Mouse (Mus musculus): ENCODE data around the gene Mtrf1l. TPM values are rescaled to one million over a fixed set of nuclear protein-coding genes. Genes with fewer than 3 reads are reported as not detected.
A peak's percentile ranks its signal among the peaks of the same experiment; 100 is the strongest.

Mtrf1l gene
- polyA plus RNA-seq, 1 experiment from 2014 or later: 11.6 TPM

GRCm38 (mm10) chr10:5853290-5853868, 29.7 kb upstream of the Mtrf1l start:
- Histone ChIP-seq H3K9me3 (replicated peaks; ENCODE audit: control insufficient read depth, low read length) (no peaks in the 10 kb centered on the region), H3K4me2 (ENCODE audit: low read length) (no peak overlapping the region), H3K27me3 (replicated peaks; ENCODE audit: control insufficient read depth, insufficient read depth, low read length) (no peaks in the 10 kb centered on the region), H3K27ac (ENCODE audit: low read depth, low read length) (no peak overlapping the region), H3K4me1 (ENCODE audit: control insufficient read depth, insufficient read depth, low read length) (no peaks in the 10 kb centered on the region), H3K9ac (ENCODE audit: low read length) (no peak overlapping the region), H3K4me3 (ENCODE audit: low read depth, low read length) (no peak overlapping the region), H3K36me3 (ENCODE audit: control insufficient read depth, insufficient read depth, low read length) (no peaks in the 10 kb centered on the region)
- WGBS: 84% methylated on average over 8 of the region's 8 CpGs
- DNase-seq (ENCODE audit: low spot score): no peak
- no peak for ATAC-seq

GRCm38 (mm10) chr10:5846939-5847338, 23.2 kb upstream of the Mtrf1l start:
- no peak overlapping the region for H3K4me2 ChIP-seq (ENCODE audit: low read length)
- H3K9me3 ChIP-seq (replicated peaks; ENCODE audit: control insufficient read depth, low read length): no peaks in the 10 kb centered on the region
- no peaks in the 10 kb centered on the region for H3K36me3 ChIP-seq (ENCODE audit: control insufficient read depth, insufficient read depth, low read length)
- no peak overlapping the region for H3K9ac ChIP-seq (ENCODE audit: low read length)
- 30% methylated on average over 2 of the region's 2 CpGs for WGBS
- no peak overlapping the region for H3K4me3 ChIP-seq (ENCODE audit: low read depth, low read length)
- no peaks in the 10 kb centered on the region for H3K4me1 ChIP-seq (ENCODE audit: control insufficient read depth, insufficient read depth, low read length)
- no peak overlapping the region for H3K27ac ChIP-seq (ENCODE audit: low read depth, low read length)
- DNase-seq (ENCODE audit: low spot score): peak; percentile 85
- peak; percentile 44; the same call in 1 of the 2 replicates for ATAC-seq
- no peaks in the 10 kb centered on the region for H3K27me3 ChIP-seq (replicated peaks; ENCODE audit: control insufficient read depth, insufficient read depth, low read length)

GRCm38 (mm10) chr10:5841369-5841768, 17.7 kb upstream of the Mtrf1l start:
- no peaks in the 10 kb centered on the region for H3K9me3 ChIP-seq (replicated peaks; ENCODE audit: control insufficient read depth, low read length)
- no peak overlapping the region for H3K27ac ChIP-seq (ENCODE audit: low read depth, low read length)
- H3K4me3 ChIP-seq (ENCODE audit: low read depth, low read length): no peak overlapping the region
- H3K9ac ChIP-seq (ENCODE audit: low read length): no peak overlapping the region
- 80% methylated on average over 4 of the region's 4 CpGs for WGBS
- ATAC-seq (peak; percentile 48), DNase-seq (ENCODE audit: low spot score) (peak; percentile 75)
- no peaks in the 10 kb centered on the region for H3K4me1 ChIP-seq (ENCODE audit: control insufficient read depth, insufficient read depth, low read length)
- H3K36me3 ChIP-seq (ENCODE audit: control insufficient read depth, insufficient read depth, low read length): no peaks in the 10 kb centered on the region
- H3K4me2 ChIP-seq (ENCODE audit: low read length): no peak overlapping the region
- no peaks in the 10 kb centered on the region for H3K27me3 ChIP-seq (replicated peaks; ENCODE audit: control insufficient read depth, insufficient read depth, low read length)

GRCm38 (mm10) chr10:5826336-5827025, 2.8 kb upstream of the Mtrf1l start:
- Histone ChIP-seq H3K9ac (ENCODE audit: low read length) (no peak overlapping the region), H3K9me3 (replicated peaks; ENCODE audit: control insufficient read depth, low read length) (no peaks in the 10 kb centered on the region), H3K36me3 (ENCODE audit: control insufficient read depth, insufficient read depth, low read length) (no peaks in the 10 kb centered on the region), H3K4me2 (ENCODE audit: low read length) (no peak overlapping the region), H3K4me3 (ENCODE audit: low read depth, low read length) (no peak overlapping the region), H3K27ac (ENCODE audit: low read depth, low read length) (no peak overlapping the region), H3K4me1 (ENCODE audit: control insufficient read depth, insufficient read depth, low read length) (peaks cover 9% of the 10 kb centered on the region), H3K27me3 (replicated peaks; ENCODE audit: control insufficient read depth, insufficient read depth, low read length) (no peaks in the 10 kb centered on the region)
- DNase-seq (ENCODE audit: low spot score) (no peak), ATAC-seq (no peak)
- 78% methylated on average over 6 of the region's 6 CpGs for WGBS

GRCm38 (mm10) chr10:5824779-5825178, 1.1 kb upstream of the Mtrf1l start:
- peak overlapping the region; percentile 68 for H3K4me2 ChIP-seq (ENCODE audit: low read length)
- peak overlapping the region; percentile 21; the same call in 1 of the 2 replicates for H3K27ac ChIP-seq (ENCODE audit: low read depth, low read length)
- H3K36me3 ChIP-seq (ENCODE audit: control insufficient read depth, insufficient read depth, low read length): peaks cover 7% of the 10 kb centered on the region
- H3K4me1 ChIP-seq (ENCODE audit: control insufficient read depth, insufficient read depth, low read length): peaks cover 9% of the 10 kb centered on the region
- H3K9ac ChIP-seq (ENCODE audit: low read length): 0 out of 2 replicates have a peak overlapping the region, but pooled peaks have one; percentile 26
- peak; percentile 13; the same call in 1 of the 2 replicates for ATAC-seq
- H3K27me3 ChIP-seq (replicated peaks; ENCODE audit: control insufficient read depth, insufficient read depth, low read length): no peaks in the 10 kb centered on the region
- H3K9me3 ChIP-seq (replicated peaks; ENCODE audit: control insufficient read depth, low read length): no peaks in the 10 kb centered on the region
- peak; percentile 73 for DNase-seq (ENCODE audit: low spot score)
- H3K4me3 ChIP-seq (ENCODE audit: low read depth, low read length): peak overlapping the region; percentile 93
- 0% methylated on average over 3 of the region's 3 CpGs for WGBS

- peak; percentile 23 for DNase-seq (ENCODE audit: low spot score)
- Histone ChIP-seq H3K36me3 (ENCODE audit: control insufficient read depth, insufficient read depth, low read length) (peaks cover 20% of the 10 kb centered on the region), H3K27ac (ENCODE audit: low read depth, low read length) (peak overlapping the region; percentile 77), H3K4me3 (ENCODE audit: low read depth, low read length) (peak overlapping the region; percentile 93), H3K9ac (ENCODE audit: low read length) (peak overlapping the region; percentile 91), H3K9me3 (replicated peaks; ENCODE audit: control insufficient read depth, low read length) (no peaks in the 10 kb centered on the region), H3K4me2 (ENCODE audit: low read length) (peak overlapping the region; percentile 68), H3K4me1 (ENCODE audit: control insufficient read depth, insufficient read depth, low read length) (peaks cover 9% of the 10 kb centered on the region), H3K27me3 (replicated peaks; ENCODE audit: control insufficient read depth, insufficient read depth, low read length) (no peaks in the 10 kb centered on the region)
- peak; percentile 0; the same call in 1 of the 2 replicates for ATAC-seq
- under 1% methylated on average over 37 of the region's 37 CpGs for WGBS
Observed at GRCm38 (mm10) chr10:5823291-5823739, 395 bp downstream of the Mtrf1l start.

GRCm38 (mm10) chr10:5818772-5819171, 4.9 kb downstream of the Mtrf1l start:
- DNase-seq (ENCODE audit: low spot score): no peak
- Histone ChIP-seq H3K4me1 (ENCODE audit: control insufficient read depth, insufficient read depth, low read length) (peaks cover 9% of the 10 kb centered on the region), H3K4me3 (ENCODE audit: low read depth, low read length) (no peak overlapping the region), H3K27me3 (replicated peaks; ENCODE audit: control insufficient read depth, insufficient read depth, low read length) (no peaks in the 10 kb centered on the region), H3K9ac (ENCODE audit: low read length) (no peak overlapping the region), H3K36me3 (ENCODE audit: control insufficient read depth, insufficient read depth, low read length) (peaks cover 53% of the 10 kb centered on the region), H3K27ac (ENCODE audit: low read depth, low read length) (no peak overlapping the region), H3K4me2 (ENCODE audit: low read length) (no peak overlapping the region), H3K9me3 (replicated peaks; ENCODE audit: control insufficient read depth, low read length) (no peaks in the 10 kb centered on the region)
- WGBS: 86% methylated on average over 3 of the region's 3 CpGs
- ATAC-seq: no peak

- ATAC-seq: no peak
- Histone ChIP-seq H3K9me3 (replicated peaks; ENCODE audit: control insufficient read depth, low read length) (no peaks in the 10 kb centered on the region), H3K9ac (ENCODE audit: low read length) (no peak overlapping the region), H3K27ac (ENCODE audit: low read depth, low read length) (no peak overlapping the region), H3K27me3 (replicated peaks; ENCODE audit: control insufficient read depth, insufficient read depth, low read length) (no peaks in the 10 kb centered on the region), H3K36me3 (ENCODE audit: control insufficient read depth, insufficient read depth, low read length) (peaks cover 77% of the 10 kb centered on the region), H3K4me1 (ENCODE audit: control insufficient read depth, insufficient read depth, low read length) (no peaks in the 10 kb centered on the region), H3K4me3 (ENCODE audit: low read depth, low read length) (no peak overlapping the region), H3K4me2 (ENCODE audit: low read length) (no peak overlapping the region)
- DNase-seq (ENCODE audit: low spot score): no peak
- WGBS: 96% methylated on average over 2 of the region's 2 CpGs
Observed at GRCm38 (mm10) chr10:5815968-5816367, 7.7 kb downstream of the Mtrf1l start.

GRCm38 (mm10) chr10:5813724-5814123, 10.0 kb downstream of the Mtrf1l start:
- Histone ChIP-seq H3K4me1 (ENCODE audit: control insufficient read depth, insufficient read depth, low read length) (no peaks in the 10 kb centered on the region), H3K9me3 (replicated peaks; ENCODE audit: control insufficient read depth, low read length) (no peaks in the 10 kb centered on the region), H3K27ac (ENCODE audit: low read depth, low read length) (no peak overlapping the region), H3K36me3 (ENCODE audit: control insufficient read depth, insufficient read depth, low read length) (peaks cover 61% of the 10 kb centered on the region), H3K4me2 (ENCODE audit: low read length) (no peak overlapping the region), H3K4me3 (ENCODE audit: low read depth, low read length) (no peak overlapping the region), H3K9ac (ENCODE audit: low read length) (no peak overlapping the region), H3K27me3 (replicated peaks; ENCODE audit: control insufficient read depth, insufficient read depth, low read length) (no peaks in the 10 kb centered on the region)
- 92% methylated on average over 11 of the region's 11 CpGs for WGBS
- ATAC-seq (no peak), DNase-seq (ENCODE audit: low spot score) (no peak)

Data from forebrain, embryonic 14.5 days (tissue).